Mouse (Mus musculus) thymus, postnatal 10 days (tissue): ENCODE measurements around the gene Ube2u.
"Not testable (repeated sequence)": the region's sequence is repeated elsewhere in the genome, so short reads cannot be mapped to it uniquely, and the experiment has no call there.

ENCODE experiments used
- DNase-seq, 2 experiments: peaks; one replicate each; pipeline ENCODE4 v3.0.0; 2021; ENCODE audit warnings: low spot score in 2 of 2

The Ube2u gene

DNA sequence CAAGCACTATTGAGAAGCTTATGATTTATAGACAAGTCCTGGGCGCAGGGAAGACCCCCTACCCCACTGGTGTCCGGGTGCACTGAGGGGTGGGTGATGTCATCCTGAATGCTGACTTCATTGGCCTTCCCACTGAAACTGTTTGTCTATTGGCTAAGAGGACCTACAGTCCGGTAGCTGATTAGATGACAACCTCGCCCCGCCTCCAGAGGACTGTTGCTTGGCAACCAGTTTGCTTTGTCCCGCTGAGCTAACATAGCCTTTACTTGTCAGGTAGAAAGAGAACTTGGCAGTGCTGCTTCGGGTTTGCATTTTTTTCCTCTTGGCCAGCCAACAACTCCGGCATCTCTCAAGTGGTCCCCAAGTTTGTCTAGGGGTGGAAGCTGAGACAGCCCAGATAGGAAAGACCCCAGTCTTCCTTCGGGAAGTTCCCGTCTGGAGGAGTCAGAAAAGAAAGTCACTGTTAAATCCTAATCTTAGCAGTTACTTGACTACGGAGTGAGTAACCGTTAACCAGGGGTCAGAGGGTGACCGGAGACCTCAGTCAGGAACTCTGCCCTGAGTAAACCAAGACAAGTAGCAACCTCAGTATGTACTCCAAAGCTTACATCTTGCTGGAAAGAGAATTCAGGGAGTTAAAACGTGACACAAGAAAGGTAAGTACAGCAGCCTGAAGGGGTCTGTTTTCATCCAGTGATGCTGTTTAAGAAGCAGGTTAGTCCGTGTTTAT, at the start of gene Ube2u:
TSS of gene Ube2u (plus strand) at position 258 of the 730 bp plus-strand sequence.
- no peak for DNase-seq

DNA sequence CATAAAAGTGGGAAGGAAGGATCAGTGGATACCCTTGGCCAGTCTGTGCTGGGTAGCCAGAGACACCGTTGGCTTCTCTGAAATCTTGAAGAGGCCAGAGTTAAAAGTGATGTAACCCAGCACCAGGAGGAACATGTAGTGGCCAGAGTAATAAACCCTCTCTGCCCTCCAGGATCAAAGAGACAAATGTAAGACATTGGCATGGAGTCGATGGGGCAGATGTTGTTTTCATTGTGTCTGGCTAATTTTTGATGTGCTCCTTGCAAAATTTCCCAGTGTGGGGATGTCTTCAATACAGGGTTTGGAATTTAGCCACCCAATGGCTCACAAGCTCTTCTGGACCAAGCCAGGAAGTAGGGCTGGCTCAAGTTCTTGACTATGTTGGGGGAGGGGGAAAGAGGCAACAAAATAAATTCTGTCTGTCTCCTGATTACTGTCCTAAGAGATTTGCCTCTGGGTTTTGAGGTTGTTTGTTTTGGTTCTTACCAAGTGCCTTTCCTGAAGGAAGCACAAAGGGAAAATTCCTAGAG, 49.2 kb upstream of the Ube2u start:
- no peak for DNase-seq

DNA sequence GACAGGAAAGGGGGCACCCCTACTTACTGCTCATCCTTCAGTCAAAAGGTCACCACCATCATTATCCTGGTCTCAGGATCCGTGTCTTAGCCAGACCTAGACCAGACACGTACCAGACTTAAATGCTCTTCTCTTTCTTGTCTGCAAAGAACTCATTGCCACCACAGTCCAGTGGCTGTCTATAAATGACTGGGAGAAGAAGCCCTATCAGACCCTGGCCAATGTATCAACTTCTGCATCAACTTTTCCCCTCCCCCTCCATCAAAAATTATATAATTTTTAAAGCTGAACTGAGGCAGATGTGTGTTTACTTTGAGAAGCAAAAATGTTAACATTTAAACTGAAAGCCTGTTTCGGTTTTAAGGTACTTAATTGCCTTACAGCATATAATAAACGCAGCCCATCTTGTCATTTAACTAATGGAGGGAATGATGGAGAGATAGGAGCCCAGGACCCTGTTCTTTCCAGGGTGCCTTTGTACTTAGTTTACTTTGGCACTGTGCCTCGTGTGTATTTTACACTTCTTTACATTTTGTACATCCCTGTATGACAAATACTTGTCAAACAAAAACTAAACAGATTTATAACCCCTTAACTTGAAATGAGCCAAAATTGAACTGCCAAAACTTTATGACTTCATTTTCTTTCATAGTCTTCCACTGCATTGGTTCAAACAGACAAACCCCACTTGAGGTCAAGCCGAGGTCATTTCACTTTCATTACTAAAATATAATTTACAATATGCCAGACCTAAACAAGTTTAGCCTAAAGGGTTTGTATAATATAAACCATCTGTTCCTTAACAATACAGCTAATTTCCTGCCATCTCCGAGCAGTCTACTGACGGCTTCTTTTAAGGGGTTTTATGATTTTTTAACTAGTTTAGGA, 43.1 kb upstream of the Ube2u start:
- no peak for DNase-seq

DNA sequence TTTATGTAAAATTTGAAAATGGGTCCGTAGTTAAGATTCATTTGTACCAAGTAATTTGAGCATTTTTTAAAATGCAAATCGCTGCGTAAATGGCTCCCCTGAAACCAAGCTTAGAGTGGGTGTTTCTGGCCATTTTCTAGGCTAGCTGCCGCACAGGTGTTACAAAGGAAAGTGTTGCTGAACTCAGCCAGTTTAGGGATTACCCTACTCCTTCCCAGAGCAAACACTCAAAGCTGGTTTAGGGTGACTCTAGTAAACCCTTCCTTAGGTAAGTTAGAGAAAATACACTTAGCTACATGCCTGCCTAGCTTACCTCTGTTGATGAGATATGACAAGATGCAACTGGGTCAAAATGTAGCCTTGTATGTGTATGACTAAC, 42.5 kb upstream of the Ube2u start:
- no peak for DNase-seq

DNA sequence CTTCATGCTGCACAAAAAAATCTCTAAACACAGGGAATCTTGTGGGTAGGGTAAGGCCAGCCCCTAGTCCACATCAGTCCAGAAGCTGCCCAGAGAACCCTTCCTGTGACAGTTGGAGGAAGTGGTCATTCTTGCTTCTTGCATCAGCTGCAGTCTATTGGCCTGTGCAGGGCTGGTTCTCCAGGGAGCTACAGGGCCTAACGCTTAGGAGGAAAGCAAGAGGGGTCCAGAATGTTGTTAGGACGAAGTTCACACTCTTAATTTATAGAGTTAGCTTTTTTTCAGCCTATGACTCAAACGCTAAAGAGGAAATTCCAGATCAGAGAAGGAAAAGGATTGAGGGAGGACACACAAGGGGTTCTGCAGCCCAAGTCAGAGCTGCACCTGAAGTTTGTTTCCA, 31.8 kb upstream of the Ube2u start:
- no peak for DNase-seq

DNA sequence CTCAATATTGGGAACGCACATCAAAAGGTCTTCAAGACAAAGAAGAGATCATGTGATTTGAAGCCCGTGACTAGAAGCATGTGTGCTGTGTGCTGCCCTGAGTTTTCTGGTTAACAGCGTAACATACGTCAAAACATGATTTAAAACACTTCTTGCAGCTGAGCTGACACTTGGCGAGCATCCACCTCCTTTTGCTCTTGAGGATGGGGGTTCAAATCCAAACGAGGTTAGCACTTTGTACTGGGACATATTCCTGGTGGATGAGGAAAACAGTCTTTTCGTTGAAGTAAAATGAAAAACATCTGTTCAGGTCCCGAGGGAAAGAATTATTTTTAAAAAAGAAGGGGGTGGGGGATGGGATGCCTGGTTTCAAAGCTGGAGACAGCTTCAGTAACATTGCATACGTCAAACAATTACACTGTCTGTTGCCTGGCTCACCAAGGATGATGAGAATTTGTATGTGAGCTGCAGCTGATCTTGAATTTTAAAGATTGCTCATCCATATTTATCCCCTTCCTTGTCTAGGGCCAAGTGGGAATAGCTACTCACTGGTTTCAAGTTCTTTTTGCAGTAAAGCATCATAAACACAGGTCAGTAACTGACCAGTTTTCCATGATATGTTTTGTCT, 16.0 kb upstream of the Ube2u start:
- no peak for DNase-seq

DNA sequence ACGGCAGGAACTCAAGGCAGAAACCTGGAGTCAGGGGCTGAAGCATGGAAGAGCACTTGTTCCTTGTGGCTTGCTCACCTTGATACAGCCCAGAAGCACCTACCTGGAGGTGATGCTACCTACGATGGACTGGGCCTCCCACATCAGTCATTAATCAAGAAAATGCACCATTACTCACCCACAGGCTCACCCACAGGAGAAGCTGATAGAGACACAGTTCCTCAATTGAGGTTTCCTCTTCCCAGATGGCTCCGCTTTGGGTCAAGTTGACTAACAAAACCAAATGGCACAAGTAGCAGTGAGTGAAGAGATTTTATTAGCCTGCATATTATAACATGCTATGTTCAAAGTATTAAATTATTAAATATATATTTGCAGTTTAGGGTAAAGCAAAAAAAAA, 9.8 kb downstream of the Ube2u start:
- DNase-seq, result no peak

DNA sequence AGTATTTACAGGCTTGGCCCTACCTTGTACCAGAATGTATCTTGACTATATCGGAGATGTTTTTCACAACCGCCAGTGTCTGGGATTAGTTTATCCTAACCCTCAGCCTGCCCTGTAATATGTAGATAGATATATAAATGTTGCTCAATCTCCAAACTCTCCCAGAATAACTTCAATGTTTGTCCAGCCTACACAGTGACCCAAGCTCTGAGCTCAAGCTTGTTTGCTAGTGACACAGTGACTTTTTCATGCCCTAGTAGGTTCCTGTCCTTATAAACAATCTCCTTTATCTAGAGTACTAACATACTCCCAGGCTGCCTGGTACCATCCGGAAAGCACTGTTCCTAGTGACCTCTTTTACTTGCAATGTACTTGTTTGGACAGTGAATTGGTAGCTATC, 16.5 kb downstream of the Ube2u start:
- DNase-seq, result no peak

DNA sequence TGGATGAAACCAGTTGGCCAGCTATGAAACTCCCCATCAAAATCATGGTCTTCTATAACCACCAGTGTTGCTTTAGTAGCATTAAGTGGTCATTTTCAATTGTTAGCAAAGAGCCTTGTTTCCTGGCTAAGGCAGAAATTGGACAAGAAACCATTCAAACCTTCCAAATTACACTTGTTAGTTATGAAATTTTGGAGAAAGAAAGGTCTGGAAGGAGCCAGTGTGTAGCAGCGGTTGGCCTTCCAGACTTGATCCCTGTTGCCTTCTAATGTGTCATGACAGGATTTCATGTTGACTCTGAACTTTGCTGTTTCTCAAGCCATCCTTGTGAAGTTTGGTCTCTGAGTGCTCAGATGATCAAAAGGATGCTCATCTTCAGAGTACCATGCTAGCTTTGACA, 17.9 kb downstream of the Ube2u start:
- no peak for DNase-seq

DNA sequence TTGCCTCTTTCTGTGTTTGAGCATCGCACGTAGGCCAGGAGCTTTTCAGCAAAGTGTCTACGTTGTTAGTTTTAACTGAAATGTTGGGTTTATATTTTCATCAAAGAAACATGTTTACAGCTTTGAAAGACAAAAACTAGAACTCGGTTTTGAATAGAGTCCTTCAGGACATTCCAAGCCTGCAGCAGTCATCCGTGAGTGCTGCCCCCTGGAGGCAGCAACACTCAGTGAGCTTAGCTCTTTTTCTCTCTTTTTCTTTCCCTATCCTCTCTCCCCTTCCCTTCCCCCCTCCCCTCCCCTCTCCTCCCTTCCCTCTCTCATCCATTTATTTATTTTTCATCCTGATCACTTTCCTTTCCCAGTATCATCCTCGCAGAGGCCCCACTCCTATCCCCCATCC, 19.5 kb downstream of the Ube2u start:
- DNase-seq, result no peak

DNA sequence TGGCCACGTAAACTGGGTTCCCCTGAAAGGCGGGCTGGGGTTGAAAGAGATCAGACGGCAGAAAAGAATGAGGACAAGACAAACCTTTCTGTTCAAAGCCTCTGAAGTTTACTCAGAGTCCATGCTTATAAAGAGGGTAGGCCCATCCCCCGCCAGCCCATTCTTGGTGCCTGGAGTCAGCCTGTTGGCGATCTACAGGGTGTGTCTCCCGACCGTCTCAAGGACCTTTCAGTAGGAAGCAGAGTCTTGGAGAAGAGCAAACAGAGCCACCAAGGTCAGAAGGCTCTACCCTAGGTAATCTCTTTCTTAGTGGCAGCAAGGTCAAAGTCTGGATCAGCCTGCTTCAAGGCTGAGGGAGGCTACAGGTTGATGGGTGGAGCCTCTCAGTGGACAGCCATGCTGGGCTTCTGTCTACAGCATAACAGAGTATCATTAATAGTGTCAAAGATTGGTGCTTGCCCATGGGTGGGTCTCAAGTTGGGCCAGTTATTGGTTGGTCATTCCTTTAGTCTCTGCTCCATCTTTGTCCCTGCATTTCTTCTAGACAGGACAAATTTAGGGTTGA, 20.5 kb downstream of the Ube2u start:
- not testable (repeated sequence) for DNase-seq

DNA sequence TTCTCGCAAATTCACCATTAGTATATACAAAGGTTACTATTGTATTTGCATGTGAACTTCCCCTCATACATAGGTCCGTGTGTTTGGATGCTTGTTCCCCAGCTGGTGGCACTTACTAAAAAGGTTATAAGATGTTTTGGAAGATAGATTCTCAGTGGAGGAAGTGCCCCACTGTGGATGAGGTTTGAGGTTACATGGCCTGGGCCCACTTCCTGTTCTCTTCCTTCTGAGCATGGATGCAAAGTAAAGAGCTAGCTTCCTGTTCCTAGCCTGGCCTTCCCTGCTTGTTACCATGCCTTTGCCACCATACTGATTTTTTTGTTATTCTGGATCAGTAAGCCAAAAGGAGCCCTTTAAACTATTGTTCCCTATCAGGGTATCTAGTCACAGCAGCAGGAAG, 24.7 kb downstream of the Ube2u start:
- no peak for DNase-seq

DNA sequence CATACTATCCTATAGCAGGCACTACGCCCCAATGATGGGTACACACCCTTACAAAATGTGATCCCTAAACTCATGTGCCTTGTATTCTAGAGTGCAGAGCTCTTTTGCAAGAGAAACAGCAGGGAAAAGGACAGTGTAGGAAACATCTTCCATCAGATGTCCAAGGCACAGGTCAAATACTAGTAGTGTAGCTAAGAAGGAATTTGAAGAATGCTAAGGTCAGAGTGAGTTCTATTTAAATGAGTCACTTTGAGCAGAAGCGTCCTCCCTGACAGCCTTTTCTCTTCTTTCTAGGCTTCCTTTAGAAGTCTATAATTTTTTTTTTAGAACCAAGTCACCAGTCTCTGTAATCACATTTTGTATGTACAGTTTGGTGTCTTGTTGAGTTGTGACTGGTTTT, 39.0 kb downstream of the Ube2u start:
- DNase-seq, result no peak

DNA sequence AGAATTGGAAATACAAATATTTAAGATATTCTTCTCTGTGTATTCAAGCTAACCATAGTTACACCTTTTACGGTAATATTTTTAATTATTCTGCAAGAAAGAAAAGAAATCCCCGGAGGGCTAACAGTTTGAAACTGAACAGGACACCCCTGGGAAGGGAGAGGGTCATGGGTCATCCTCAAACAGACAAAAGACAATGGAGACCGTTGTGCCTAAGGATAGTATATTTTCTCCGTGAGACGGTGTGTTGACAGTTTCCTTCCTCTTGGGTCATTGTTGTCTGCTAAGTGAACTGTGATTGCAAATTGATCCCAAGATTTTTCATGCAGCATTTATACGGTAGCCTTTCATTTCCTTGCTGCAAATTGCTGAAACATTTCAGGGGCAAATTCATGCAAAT, 43.9 kb downstream of the Ube2u start:
- no peak for DNase-seq

DNA sequence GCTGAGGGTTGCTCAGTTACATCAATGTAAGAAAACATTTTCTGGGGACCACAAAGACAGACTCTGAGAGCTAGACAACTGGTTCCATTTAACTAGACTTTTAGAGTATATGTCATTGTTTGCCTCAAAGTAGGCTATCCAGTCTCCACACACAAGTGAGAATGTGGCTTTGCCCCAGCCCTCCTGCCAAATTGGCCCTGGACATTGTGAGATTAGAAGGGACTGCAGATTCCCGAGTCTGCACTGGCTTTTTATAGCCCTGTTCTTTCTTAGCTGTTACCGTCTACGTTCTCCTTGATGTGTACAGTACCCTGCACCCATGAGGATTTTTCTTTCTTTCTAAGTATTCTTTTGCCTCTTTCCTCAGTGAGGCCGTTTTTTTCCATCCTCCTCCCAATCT, 46.1 kb downstream of the Ube2u start:
- DNase-seq, result no peak

DNA sequence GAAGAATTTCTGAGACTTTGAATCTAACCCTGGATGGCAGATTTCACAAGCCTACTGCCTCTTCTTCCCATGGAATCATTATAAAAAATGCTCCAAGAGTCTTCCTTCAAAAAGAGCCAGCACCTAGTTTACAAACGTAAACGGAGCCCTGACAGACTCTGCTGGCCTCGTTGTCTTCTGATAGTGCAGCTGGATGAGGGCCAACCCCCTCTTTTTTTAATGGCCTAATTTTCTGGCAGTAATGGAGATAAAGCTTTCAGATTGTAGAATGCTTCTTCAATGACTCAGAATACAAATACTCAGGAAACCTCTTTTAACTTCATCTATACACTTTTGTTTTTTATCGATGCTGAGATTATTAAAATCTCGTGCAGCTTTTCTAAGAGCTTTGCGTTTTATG, 47.6 kb downstream of the Ube2u start:
- no peak for DNase-seq

DNA sequence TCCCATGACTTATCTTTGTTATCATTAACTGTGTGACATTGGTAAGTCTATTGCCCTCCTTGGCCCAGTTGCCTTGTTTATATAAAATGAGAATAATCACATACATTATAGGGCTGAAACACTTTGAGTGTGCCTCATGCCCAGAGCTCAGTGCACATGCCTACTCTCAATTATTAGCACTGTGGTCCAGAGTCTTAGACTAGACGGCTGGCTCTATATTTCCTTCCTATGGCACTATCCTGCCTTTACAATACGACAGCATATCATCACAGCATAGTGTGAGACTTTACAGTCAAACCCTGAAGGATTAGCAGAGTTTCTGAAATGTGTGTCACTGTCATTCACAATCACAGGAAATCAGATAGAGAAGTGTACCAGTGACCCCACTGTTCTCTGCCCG, 48.4 kb downstream of the Ube2u start:
- DNase-seq, result no peak

DNA sequence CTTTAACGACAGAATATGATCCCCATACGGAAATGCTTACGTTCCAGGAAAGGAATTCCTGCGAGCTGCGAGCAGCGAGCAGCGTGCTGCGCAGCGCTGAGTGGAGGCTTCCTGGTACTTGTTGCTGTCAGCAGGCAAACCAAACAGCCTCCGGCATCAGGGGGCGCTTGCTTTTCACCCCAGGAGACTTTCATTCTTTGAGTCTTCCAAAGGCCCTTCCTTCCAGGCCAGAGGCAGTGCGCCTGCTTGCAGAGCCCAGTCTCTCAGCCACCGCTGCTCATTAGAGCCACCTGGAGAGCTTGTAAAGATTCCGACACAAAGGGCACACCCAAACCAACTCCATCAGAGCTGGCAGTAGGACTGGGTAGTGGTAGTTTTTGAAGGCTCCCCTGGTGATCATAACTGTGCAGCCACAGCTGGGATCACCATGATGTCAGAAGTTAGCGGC, 48.9 kb downstream of the Ube2u start:
- DNase-seq, result no peak

DNA sequence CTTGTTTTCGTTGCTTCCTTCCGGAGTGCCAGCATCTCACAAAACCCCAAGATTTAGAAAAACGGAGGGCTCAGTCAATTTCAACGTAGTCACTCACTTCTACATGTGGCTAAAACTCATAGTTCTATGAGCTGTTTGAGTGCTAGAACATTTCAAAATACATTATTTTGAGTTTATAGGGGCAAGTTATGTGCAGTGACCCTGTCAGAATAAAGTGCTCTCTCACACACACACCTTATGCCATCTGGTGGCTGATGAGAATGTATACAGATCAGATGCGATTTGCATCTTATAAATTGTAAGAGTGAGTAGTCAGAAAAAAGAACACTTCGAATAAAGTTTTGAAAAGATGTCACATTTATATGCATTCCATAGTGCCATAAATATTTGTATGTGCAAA, 55.0 kb downstream of the Ube2u start:
- no peak for DNase-seq

DNA sequence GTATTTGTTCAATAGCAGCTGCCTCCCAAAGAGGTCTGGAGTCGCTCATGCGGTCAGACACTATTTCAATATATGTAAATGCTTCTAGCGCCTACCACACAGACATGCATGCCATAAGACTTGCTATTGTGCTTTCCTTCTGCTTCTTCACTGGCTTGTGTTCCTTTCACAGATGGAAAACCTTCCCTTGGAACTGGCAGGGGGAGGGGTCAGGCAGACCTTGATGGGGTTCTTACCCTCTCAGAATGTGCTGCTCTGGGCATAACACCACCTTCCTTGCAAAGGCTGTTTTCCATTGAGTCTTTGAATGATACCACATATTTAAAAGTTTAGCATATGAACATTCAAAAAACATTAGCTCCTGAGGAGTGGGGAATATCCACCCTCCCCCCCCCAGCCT, 56.3 kb downstream of the Ube2u start:
- no peak for DNase-seq

DNA sequence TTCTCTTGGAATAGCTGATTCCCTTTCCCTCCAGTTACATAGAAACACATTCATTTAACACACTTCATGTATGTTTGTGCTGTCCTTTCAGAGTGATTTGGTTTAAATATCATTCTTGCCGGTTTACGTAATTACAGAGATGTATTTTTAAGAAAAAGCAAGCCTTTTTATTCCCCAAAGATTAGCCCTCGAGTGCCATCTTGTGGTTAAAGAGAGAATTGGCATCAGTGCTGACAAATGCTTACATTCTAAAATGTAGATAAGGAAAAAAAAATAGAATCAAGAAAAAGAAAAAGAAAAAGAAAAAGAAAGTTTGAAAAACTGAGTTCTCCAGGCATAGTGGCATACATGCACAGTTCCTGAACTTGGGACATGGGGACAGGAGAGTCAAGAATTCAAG, 59.2 kb downstream of the Ube2u start:
- peak in 1 of 2 experiments; percentile 13 for DNase-seq

DNA sequence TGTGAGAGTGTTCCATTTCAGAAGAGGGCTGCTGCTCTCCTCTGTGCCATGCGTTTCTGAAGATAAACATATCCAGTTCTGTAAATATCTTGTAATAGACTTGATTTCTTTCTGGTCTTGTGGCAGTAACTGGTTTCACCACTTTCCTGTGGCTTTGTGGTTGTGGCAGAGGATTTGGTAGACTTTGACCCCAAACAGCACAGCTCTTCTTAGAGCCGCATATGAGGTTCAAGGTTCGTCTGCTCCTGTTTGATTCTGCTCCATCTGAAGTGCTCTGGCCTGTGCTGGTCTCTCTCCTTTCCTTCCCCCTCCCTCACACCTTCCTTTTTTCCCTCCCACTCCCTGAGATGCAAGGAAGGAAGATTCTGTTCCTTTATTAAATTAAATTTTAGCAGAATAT, 60.8 kb downstream of the Ube2u start:
- DNase-seq, result no peak
